Mouse (Mus musculus) bone marrow macrophage, adult 2 months (primary cell): ENCODE results near the gene Tmem81.

ENCODE experiments used
- CTCF ChIP-seq: IDR thresholded peaks from 2 replicates; pipeline ENCODE4 v1.5.1; 2012; ENCODE audit warnings: low read depth, mild to moderate bottlenecking, low read length, moderate library complexity
- POLR2A ChIP-seq: IDR thresholded peaks from 2 replicates; pipeline ENCODE4 v1.6.1; 2012; ENCODE audit warnings: mild to moderate bottlenecking, low read depth, low read length, borderline replicate concordance

DNA sequence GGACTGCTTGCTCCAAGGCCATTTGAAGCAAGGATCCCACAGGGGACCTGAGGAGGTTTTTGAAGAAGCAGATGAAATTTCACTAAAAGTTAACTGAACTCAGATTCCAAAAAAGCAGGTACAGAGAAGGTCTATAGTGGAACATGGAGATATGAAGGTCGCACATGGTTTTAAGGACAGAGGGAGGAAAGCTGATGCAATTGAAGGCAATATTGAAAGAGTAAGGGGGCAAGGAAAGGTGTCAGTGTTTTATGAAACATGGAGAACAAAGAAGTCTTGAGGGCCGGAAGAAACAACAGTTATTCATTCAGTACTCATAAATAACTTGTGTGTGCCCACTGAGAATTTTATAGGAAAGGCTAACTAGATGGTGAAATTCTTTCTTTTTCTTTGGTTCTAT is 24.4 kb upstream of the Tmem81 start:
- TF ChIP-seq POLR2A (no peak), CTCF (no peak)
